Mouse (Mus musculus): ENCODE results near the gene Klri2. TPM values are rescaled to one million over a fixed set of nuclear protein-coding genes. Genes with fewer than 3 reads are reported as not detected.
"Not testable (repeated sequence)": the region's sequence is repeated elsewhere in the genome, so short reads cannot be mapped to it uniquely, and the experiment has no call there.

Klri2 gene
- polyA plus RNA-seq, 1 experiment, result not detected

- TF ChIP-seq CEBPB (IDR thresholded peaks at IDR 0.05; ENCODE audit: low read depth), result no peak
- no peak for TF ChIP-seq MAX (IDR thresholded peaks at IDR 0.05)
- TF ChIP-seq FOSL1 (IDR thresholded peaks at IDR 0.05; ENCODE audit: insufficient read depth, low read length, poor library complexity, severe bottlenecking), result no peak
- TF ChIP-seq MYOG (IDR thresholded peaks at IDR 0.05; ENCODE audit: control insufficient read depth, extremely low read depth, insufficient read length), result no peak
- TF ChIP-seq MYOD1 (IDR thresholded peaks at IDR 0.05; ENCODE audit: control insufficient read depth, insufficient read length, low read depth), result no peak
- no peak for TF ChIP-seq USF1 (IDR thresholded peaks at IDR 0.05; ENCODE audit: low read depth)
- TF ChIP-seq CTCF (IDR thresholded peaks at IDR 0.05; ENCODE audit: control insufficient read depth, insufficient read depth, insufficient read length), result no peak
- no peaks in the 10 kb centered on the region for H3K36me3 ChIP-seq (ENCODE audit: control insufficient read depth, insufficient read depth)
- H3K79me3 ChIP-seq (ENCODE audit: low read depth), result no peaks in the 10 kb centered on the region
- no peak overlapping the region for H3ac ChIP-seq (ENCODE audit: control insufficient read depth, insufficient read length, low read depth)
- H3K27me3 ChIP-seq (ENCODE audit: control insufficient read depth, insufficient read depth, insufficient read length), result no peaks in the 10 kb centered on the region
- H3K79me2 ChIP-seq (ENCODE audit: control insufficient read depth, insufficient read depth), result no peaks in the 10 kb centered on the region
- H3K4me3 ChIP-seq (ENCODE audit: insufficient read depth, poor library complexity, severe bottlenecking), result no peak overlapping the region
These were observed 13.0 kb downstream of the Klri2 start for GRCm38 (mm10) chr6:129727237-129727636.

DNA sequence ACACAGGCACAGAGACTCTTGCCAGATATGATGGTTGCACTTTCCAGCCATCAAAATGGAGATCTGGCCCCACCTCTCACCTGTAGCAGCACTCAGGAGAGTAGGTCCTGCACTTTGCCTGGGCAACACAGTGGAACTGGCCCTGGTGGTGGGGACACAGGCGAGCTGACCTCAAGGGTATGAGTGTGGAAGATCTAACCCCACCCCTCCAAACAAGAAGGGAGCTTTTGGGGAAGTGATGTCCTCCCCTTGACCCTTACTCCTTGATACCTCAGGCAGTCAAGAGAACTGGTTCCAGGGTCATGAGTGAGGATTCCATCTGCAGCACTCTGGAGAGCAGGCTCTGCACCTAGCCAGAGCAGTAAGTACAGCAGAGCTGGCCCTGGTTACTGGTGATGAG, 18.9 kb downstream of the Klri2 start:
- Histone ChIP-seq H3K36me3 (ENCODE audit: control insufficient read depth, insufficient read depth) (no peaks in the 10 kb centered on the region), H3K27me3 (ENCODE audit: control insufficient read depth, insufficient read depth, insufficient read length) (no peaks in the 10 kb centered on the region), H3K79me3 (ENCODE audit: low read depth) (no peaks in the 10 kb centered on the region), H3K4me3 (ENCODE audit: insufficient read depth, poor library complexity, severe bottlenecking) (no peak overlapping the region), H3K79me2 (ENCODE audit: control insufficient read depth, insufficient read depth) (no peaks in the 10 kb centered on the region), H3ac (ENCODE audit: control insufficient read depth, insufficient read length, low read depth) (no peak overlapping the region)
- TF ChIP-seq MYOD1 (IDR thresholded peaks at IDR 0.05; ENCODE audit: control insufficient read depth, insufficient read length, low read depth), result no peak
- TF ChIP-seq CEBPB (IDR thresholded peaks at IDR 0.05; ENCODE audit: low read depth), result no peak

DNA sequence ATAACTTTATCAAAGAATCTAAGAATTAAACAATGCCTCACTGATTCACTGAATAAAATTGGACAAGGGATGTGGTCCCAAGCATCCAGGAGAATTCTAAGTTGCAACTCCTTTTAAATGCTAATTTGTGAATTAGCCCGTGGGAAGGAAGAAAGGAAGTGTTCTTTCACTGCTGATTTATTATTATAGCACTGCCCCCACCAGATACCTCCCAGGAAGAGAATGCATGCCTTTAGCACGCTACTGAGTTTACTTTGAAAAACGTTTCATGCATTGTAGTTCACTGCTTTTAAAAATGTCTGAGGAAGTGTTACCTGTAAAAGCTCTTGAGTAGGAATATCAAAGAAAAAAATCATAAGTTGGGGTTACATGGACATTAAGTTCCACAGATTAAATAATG, 19.8 kb downstream of the Klri2 start:
- H3K4me3 ChIP-seq (ENCODE audit: insufficient read depth, poor library complexity, severe bottlenecking), result no peak overlapping the region
- H3K79me3 ChIP-seq (ENCODE audit: low read depth), result no peaks in the 10 kb centered on the region
- H3K27me3 ChIP-seq (ENCODE audit: control insufficient read depth, insufficient read depth, insufficient read length), result no peaks in the 10 kb centered on the region
- TF ChIP-seq MYOD1 (IDR thresholded peaks at IDR 0.05; ENCODE audit: control insufficient read depth, insufficient read length, low read depth) (no peak), USF1 (IDR thresholded peaks at IDR 0.05; ENCODE audit: low read depth) (no peak), MAX (IDR thresholded peaks at IDR 0.05) (no peak), MYOG (IDR thresholded peaks at IDR 0.05; ENCODE audit: control insufficient read depth, extremely low read depth, insufficient read length) (no peak)
- H3K36me3 ChIP-seq (ENCODE audit: control insufficient read depth, insufficient read depth), result no peaks in the 10 kb centered on the region
- no peak overlapping the region for H3ac ChIP-seq (ENCODE audit: control insufficient read depth, insufficient read length, low read depth)
- H3K79me2 ChIP-seq (ENCODE audit: control insufficient read depth, insufficient read depth), result no peaks in the 10 kb centered on the region

GRCm38 (mm10) chr6:129717032-129717431, 23.3 kb downstream of the Klri2 start, which contains the start of gene Klri1:
Klri1 (minus strand) TSS chr6:129717132.
- Histone ChIP-seq H3ac (ENCODE audit: control insufficient read depth, insufficient read length, low read depth) (no peak within 1 kb of the TSS), H3K79me2 (ENCODE audit: control insufficient read depth, insufficient read depth) (no peaks in the 10 kb centered on the region), H3K79me3 (ENCODE audit: low read depth) (no peaks in the 10 kb centered on the region), H3K36me3 (ENCODE audit: control insufficient read depth, insufficient read depth) (no peaks in the 10 kb centered on the region), H3K4me3 (ENCODE audit: insufficient read depth, poor library complexity, severe bottlenecking) (no peak within 1 kb of the TSS), H3K27me3 (ENCODE audit: control insufficient read depth, insufficient read depth, insufficient read length) (no peaks in the 10 kb centered on the region)
- TF ChIP-seq CEBPB (IDR thresholded peaks at IDR 0.05; ENCODE audit: low read depth) (no peak), FOSL1 (IDR thresholded peaks at IDR 0.05; ENCODE audit: insufficient read depth, low read length, poor library complexity, severe bottlenecking) (no peak), CTCF (IDR thresholded peaks at IDR 0.05; ENCODE audit: control insufficient read depth, insufficient read depth, insufficient read length) (no peak), MAX (IDR thresholded peaks at IDR 0.05) (no peak), USF1 (IDR thresholded peaks at IDR 0.05; ENCODE audit: low read depth) (no peak), MYOD1 (IDR thresholded peaks at IDR 0.05; ENCODE audit: control insufficient read depth, insufficient read length, low read depth) (no peak)

- H3K79me3 ChIP-seq (ENCODE audit: low read depth), result no peaks in the 10 kb centered on the region
- TF ChIP-seq USF1 (IDR thresholded peaks at IDR 0.05; ENCODE audit: low read depth) (no peak), MYOD1 (IDR thresholded peaks at IDR 0.05; ENCODE audit: control insufficient read depth, insufficient read length, low read depth) (no peak), CEBPB (IDR thresholded peaks at IDR 0.05; ENCODE audit: low read depth) (no peak), MYOG (IDR thresholded peaks at IDR 0.05; ENCODE audit: control insufficient read depth, extremely low read depth, insufficient read length) (no peak)
- H3K36me3 ChIP-seq (ENCODE audit: control insufficient read depth, insufficient read depth), result no peaks in the 10 kb centered on the region
- H3ac ChIP-seq (ENCODE audit: control insufficient read depth, insufficient read length, low read depth), result no peak overlapping the region
- no peaks in the 10 kb centered on the region for H3K79me2 ChIP-seq (ENCODE audit: control insufficient read depth, insufficient read depth)
- H3K4me3 ChIP-seq (ENCODE audit: insufficient read depth, poor library complexity, severe bottlenecking), result no peak overlapping the region
- no peaks in the 10 kb centered on the region for H3K27me3 ChIP-seq (ENCODE audit: control insufficient read depth, insufficient read depth, insufficient read length)
These were observed 26.7 kb downstream of the Klri2 start for GRCm38 (mm10) chr6:129713566-129713965.

DNA sequence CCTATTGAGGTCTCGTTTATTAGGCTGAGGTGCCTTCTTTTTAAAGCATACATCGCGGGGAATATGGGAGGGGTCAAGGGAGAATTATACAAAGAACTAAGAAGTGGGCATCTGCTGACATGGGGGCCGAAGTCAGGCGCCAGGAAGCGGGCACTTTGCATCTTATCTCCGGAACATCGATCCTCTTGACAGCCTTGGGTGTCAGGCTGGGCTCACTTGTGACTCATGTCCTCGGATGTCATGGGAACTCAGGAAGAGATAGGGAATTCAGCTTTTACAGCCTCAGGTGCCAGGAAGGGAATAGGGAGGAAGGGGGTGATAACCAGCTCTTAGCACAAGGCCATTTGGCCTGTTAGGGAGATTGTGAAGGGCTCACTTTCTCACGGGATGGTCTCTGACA, 48.8 kb downstream of the Klri2 start:
- not testable (repeated sequence) for H3K27me3 ChIP-seq (ENCODE audit: control insufficient read depth, insufficient read depth, insufficient read length); H3K79me2 ChIP-seq (ENCODE audit: control insufficient read depth, insufficient read depth); H3K36me3 ChIP-seq (ENCODE audit: control insufficient read depth, insufficient read depth); H3K4me3 ChIP-seq (ENCODE audit: insufficient read depth, poor library complexity, severe bottlenecking); H3K79me3 ChIP-seq (ENCODE audit: low read depth); H3ac ChIP-seq (ENCODE audit: control insufficient read depth, insufficient read length, low read depth)

- Histone ChIP-seq H3K79me3 (ENCODE audit: low read depth) (no peaks in the 10 kb centered on the region), H3K4me3 (ENCODE audit: insufficient read depth, poor library complexity, severe bottlenecking) (no peak overlapping the region), H3K79me2 (ENCODE audit: control insufficient read depth, insufficient read depth) (no peaks in the 10 kb centered on the region), H3ac (ENCODE audit: control insufficient read depth, insufficient read length, low read depth) (no peak overlapping the region), H3K27me3 (ENCODE audit: control insufficient read depth, insufficient read depth, insufficient read length) (no peaks in the 10 kb centered on the region), H3K36me3 (ENCODE audit: control insufficient read depth, insufficient read depth) (no peaks in the 10 kb centered on the region)
- TF ChIP-seq CEBPB (IDR thresholded peaks at IDR 0.05; ENCODE audit: low read depth) (no peak), CTCF (IDR thresholded peaks at IDR 0.05; ENCODE audit: control insufficient read depth, insufficient read depth, insufficient read length) (no peak), FOSL1 (IDR thresholded peaks at IDR 0.05; ENCODE audit: insufficient read depth, low read length, poor library complexity, severe bottlenecking) (no peak), MAX (IDR thresholded peaks at IDR 0.05) (no peak), MYOD1 (IDR thresholded peaks at IDR 0.05; ENCODE audit: control insufficient read depth, insufficient read length, low read depth) (no peak), MYOG (IDR thresholded peaks at IDR 0.05; ENCODE audit: control insufficient read depth, extremely low read depth, insufficient read length) (no peak), USF1 (IDR thresholded peaks at IDR 0.05; ENCODE audit: low read depth) (no peak)
These were observed 59.9 kb downstream of the Klri2 start for GRCm38 (mm10) chr6:129680379-129680778.
